19 mouse cellular contexts compared by ENCODE assay signal in genomic region chr9:79414989-79415388, GRCm38 (mm10).
"Had no signal": no experiment of that assay in that cellular context is flagged by ENCODE, and none has a peak within 500 bp of the region (broad histone marks: within the 10 kb centered on the region; RNA-seq: fewer than 3 reads in every experiment).

No protein-coding gene starts in this region.

- H3K4me3 ChIP-seq: midbrain, embryonic 10.5 days; midbrain, embryonic 12.5 days; myocyte; neural tube, embryonic 13.5 days; neural tube, embryonic 15.5 days; stomach, embryonic 15.5 days had no signal

- DNase-seq: lung, adult 18-20 months; lung, embryonic 14.5 days; lung, postnatal 10 days; lung, postnatal 4 days; midbrain, embryonic 14.5 days; retina, postnatal 1 day; right cerebral cortex, adult 18-20 months; right cerebral cortex, postnatal 25 days; thymus, adult 2 months; thymus, postnatal 25 days; thymus, postnatal 4 days had no signal

- H3K4me1 ChIP-seq: midbrain, embryonic 10.5 days; midbrain, embryonic 12.5 days; neural tube, embryonic 13.5 days; neural tube, embryonic 15.5 days; stomach, embryonic 15.5 days had no signal

- H3K27ac ChIP-seq: midbrain, embryonic 10.5 days; midbrain, embryonic 12.5 days; neural tube, embryonic 13.5 days; neural tube, embryonic 15.5 days; stomach, embryonic 15.5 days; stomach, postnatal 0 days had no signal

- H3K36me3 ChIP-seq: midbrain, embryonic 10.5 days; midbrain, embryonic 12.5 days; neural tube, embryonic 13.5 days; neural tube, embryonic 15.5 days; stomach, embryonic 15.5 days had no signal

- H3K27me3 ChIP-seq: midbrain, embryonic 12.5 days; neural tube, embryonic 13.5 days; neural tube, embryonic 15.5 days; stomach, embryonic 15.5 days had no signal

- ATAC-seq: midbrain, embryonic 16.5 days had no signal

- H3K9me3 ChIP-seq: midbrain, embryonic 10.5 days; midbrain, embryonic 12.5 days; neural tube, embryonic 13.5 days; neural tube, embryonic 15.5 days; stomach, embryonic 15.5 days had no signal

- H3K9ac ChIP-seq: lung, embryonic 14.5 days; midbrain, embryonic 12.5 days; neural tube, embryonic 13.5 days; neural tube, embryonic 15.5 days; stomach, embryonic 15.5 days had no signal

- H3K4me2 ChIP-seq: lung, embryonic 14.5 days; midbrain, embryonic 12.5 days; neural tube, embryonic 13.5 days; neural tube, embryonic 15.5 days; stomach, embryonic 15.5 days had no signal
